In the genomic region with DNA sequence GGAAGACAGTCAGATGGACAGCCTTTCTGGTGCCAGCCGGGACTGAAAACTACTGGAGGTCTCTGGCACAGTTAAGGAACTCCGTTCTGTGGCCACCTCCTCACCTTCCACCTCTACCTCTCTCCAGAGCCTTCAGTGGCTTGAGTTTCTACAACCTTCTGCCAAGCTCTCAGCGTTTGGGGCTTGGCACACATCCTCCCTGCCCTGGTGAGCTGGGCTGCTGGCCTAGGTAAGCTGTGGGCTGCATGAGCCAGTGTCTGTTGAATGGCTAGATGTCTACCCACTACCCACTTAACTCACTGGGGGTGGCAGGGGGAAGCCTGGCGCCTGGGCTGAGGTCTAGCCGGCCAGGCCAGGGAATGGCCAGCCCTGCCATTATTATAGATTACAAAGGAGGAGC, we compare ENCODE assay signal across 10 mouse cellular contexts. TPM values are rescaled to one million over a fixed set of nuclear protein-coding genes. Genes with fewer than 3 reads are reported as not detected.
DNase-seq lines count a peak whose midpoint lies in the region; ATAC-seq and TF ChIP-seq lines count a peak whose summit lies in the region.
"Had no signal": no experiment of that assay in that cellular context is flagged by ENCODE, and none has a peak within 500 bp of the region (broad histone marks: within the 10 kb centered on the region; RNA-seq: fewer than 3 reads in every experiment).

No protein-coding gene starts in this region.

- H3K27ac ChIP-seq in forebrain, embryonic 10.5 days, result peak overlapping the region; percentile 84
- H3K27ac ChIP-seq in forebrain, embryonic 15.5 days (replicated peaks), result no peak overlapping the region
- peak overlapping the region; percentile 87 for H3K27ac ChIP-seq in midbrain, embryonic 10.5 days (replicated peaks)
- no peak overlapping the region for H3K27ac ChIP-seq in midbrain, embryonic 15.5 days
- peak overlapping the region; percentile 63 for H3K27ac ChIP-seq in heart, postnatal 0 days (ENCODE audit: low read depth)
- peak overlapping the region; percentile 48 for H3K27ac ChIP-seq in neural tube, embryonic 14.5 days (ENCODE audit: low read depth, low read length)
- H3K27ac ChIP-seq: kidney, postnatal 0 days had no signal

- no peak for TF ChIP-seq EP300 in heart, postnatal 0 days (IDR thresholded peaks at IDR 0.05; ENCODE audit: low read depth)

- H3K4me3 ChIP-seq in forebrain, embryonic 10.5 days, result peak overlapping the region; percentile 12; the same call in 1 of the 2 replicates
- H3K4me3 ChIP-seq in forebrain, embryonic 15.5 days, result no peak overlapping the region
- peak overlapping the region; percentile 41 for H3K4me3 ChIP-seq in midbrain, embryonic 10.5 days
- no peak overlapping the region for H3K4me3 ChIP-seq in midbrain, embryonic 15.5 days
- H3K4me3 ChIP-seq in heart, postnatal 0 days (ENCODE audit: low read depth, low read length), result no peak overlapping the region
- H3K4me3 ChIP-seq in neural tube, embryonic 14.5 days (ENCODE audit: low read depth, low read length), result no peak overlapping the region

- H3K4me1 ChIP-seq in forebrain, embryonic 10.5 days, result peaks cover 80% of the 10 kb centered on the region
- peaks cover 13% of the 10 kb centered on the region for H3K4me1 ChIP-seq in forebrain, embryonic 15.5 days
- peaks cover 89% of the 10 kb centered on the region for H3K4me1 ChIP-seq in midbrain, embryonic 10.5 days
- H3K4me1 ChIP-seq in midbrain, embryonic 15.5 days, result peaks cover 16% of the 10 kb centered on the region
- peaks cover 48% of the 10 kb centered on the region for H3K4me1 ChIP-seq in heart, postnatal 0 days (ENCODE audit: control insufficient read depth, insufficient read depth)
- no peaks in the 10 kb centered on the region for H3K4me1 ChIP-seq in neural tube, embryonic 14.5 days (ENCODE audit: control insufficient read depth, insufficient read depth, low read length)

- no peak for ATAC-seq in forebrain, embryonic 15.5 days (replicated peaks)
- ATAC-seq in midbrain, embryonic 15.5 days (replicated peaks), result no peak
- no peak for ATAC-seq in heart, postnatal 0 days (ENCODE audit: insufficient read depth, low read depth)
- no peak for ATAC-seq in neural tube, embryonic 14.5 days (ENCODE audit: low read depth)

- 60% methylated on average over 5 of the region's 5 CpGs for WGBS in forebrain, embryonic 10.5 days
- WGBS in forebrain, embryonic 15.5 days, result 39% methylated on average over 5 of the region's 5 CpGs
- WGBS in midbrain, embryonic 10.5 days, result 56% methylated on average over 5 of the region's 5 CpGs
- 40% methylated on average over 5 of the region's 5 CpGs for WGBS in midbrain, embryonic 15.5 days
- 53% methylated on average over 5 of the region's 5 CpGs for WGBS in heart, postnatal 0 days
- 28% methylated on average over 5 of the region's 5 CpGs for WGBS in neural tube, embryonic 14.5 days

- H3K9me3 ChIP-seq in forebrain, embryonic 10.5 days, result no peaks in the 10 kb centered on the region
- H3K9me3 ChIP-seq in forebrain, embryonic 15.5 days, result no peaks in the 10 kb centered on the region
- H3K9me3 ChIP-seq in midbrain, embryonic 10.5 days (replicated peaks), result no peaks in the 10 kb centered on the region
- H3K9me3 ChIP-seq in midbrain, embryonic 15.5 days, result no peaks in the 10 kb centered on the region
- no peaks in the 10 kb centered on the region for H3K9me3 ChIP-seq in heart, postnatal 0 days (replicated peaks; ENCODE audit: control insufficient read depth, low read length)
- H3K9me3 ChIP-seq in neural tube, embryonic 14.5 days (ENCODE audit: control insufficient read depth, low read length), result no peaks in the 10 kb centered on the region

- H3K9ac ChIP-seq in forebrain, embryonic 15.5 days (replicated peaks), result no peak overlapping the region
- H3K9ac ChIP-seq in midbrain, embryonic 15.5 days, result no peak overlapping the region
- H3K9ac ChIP-seq in heart, postnatal 0 days (replicated peaks; ENCODE audit: low read depth, low read length), result peak overlapping the region; percentile 35; the same call in 1 of the 2 replicates
- 0 out of 2 replicates have a peak overlapping the region, but pooled peaks have one; percentile 7 for H3K9ac ChIP-seq in neural tube, embryonic 14.5 days (replicated peaks; ENCODE audit: low read depth, low read length)

- H3K27me3 ChIP-seq in forebrain, embryonic 10.5 days (ENCODE audit: poor library complexity, severe bottlenecking), result peaks cover 65% of the 10 kb centered on the region
- no peaks in the 10 kb centered on the region for H3K27me3 ChIP-seq in forebrain, embryonic 15.5 days
- peaks cover 58% of the 10 kb centered on the region for H3K27me3 ChIP-seq in midbrain, embryonic 10.5 days (ENCODE audit: low read depth, poor library complexity, severe bottlenecking)
- no peaks in the 10 kb centered on the region; the same call in 1 of the 2 replicates for H3K27me3 ChIP-seq in midbrain, embryonic 15.5 days (replicated peaks)
- no peaks in the 10 kb centered on the region for H3K27me3 ChIP-seq in heart, postnatal 0 days (ENCODE audit: control insufficient read depth, insufficient read depth, low read length)
- H3K27me3 ChIP-seq in neural tube, embryonic 14.5 days (ENCODE audit: control insufficient read depth, insufficient read depth, low read length), result no peaks in the 10 kb centered on the region

- H3K36me3 ChIP-seq in forebrain, embryonic 10.5 days (replicated peaks), result no peaks in the 10 kb centered on the region
- no peaks in the 10 kb centered on the region for H3K36me3 ChIP-seq in forebrain, embryonic 15.5 days
- H3K36me3 ChIP-seq in midbrain, embryonic 10.5 days, result 0 out of 2 replicates have a peak, but pooled peaks cover 3% of the 10 kb centered on the region
- no peaks in the 10 kb centered on the region for H3K36me3 ChIP-seq in midbrain, embryonic 15.5 days (replicated peaks)
- H3K36me3 ChIP-seq in heart, postnatal 0 days (replicated peaks; ENCODE audit: control insufficient read depth, insufficient read depth, low read length), result peaks cover 8% of the 10 kb centered on the region; the same call in 1 of the 2 replicates
- no peaks in the 10 kb centered on the region for H3K36me3 ChIP-seq in neural tube, embryonic 14.5 days (ENCODE audit: control insufficient read depth, insufficient read depth, low read length)

- no peak for DNase-seq in forebrain, embryonic 10.5 days (ENCODE audit: extremely low spot score, low spot score)
- DNase-seq in midbrain, embryonic 10.5 days (ENCODE audit: low spot score), result no peak
- DNase-seq in heart, postnatal 0 days (ENCODE audit: low spot score), result no peak
- no peak for DNase-seq in frontal cortex, postnatal 25 days (ENCODE audit: low spot score in 2 of 2)
- no peak for DNase-seq in urinary bladder, postnatal 36 days (ENCODE audit: low spot score in 2 of 2)

- no peak overlapping the region for H3K4me2 ChIP-seq in forebrain, embryonic 15.5 days (replicated peaks)
- H3K4me2 ChIP-seq in midbrain, embryonic 15.5 days, result no peak overlapping the region; the same call in 1 of the 2 replicates
- H3K4me2 ChIP-seq in heart, postnatal 0 days (ENCODE audit: low read depth, low read length), result peak overlapping the region; percentile 70; the same call in 1 of the 2 replicates
- peak overlapping the region; percentile 33; the same call in 1 of the 2 replicates for H3K4me2 ChIP-seq in neural tube, embryonic 14.5 days (ENCODE audit: low read depth, low read length)

- no peak for TF ChIP-seq CTCF in heart, postnatal 0 days (IDR thresholded peaks at IDR 0.05; ENCODE audit: low read depth)

RNA-seq across cellular contexts. Expression of gene Usp2, which starts 6.3 kb away (rescaled TPM):
- 12.7 and 12.9 TPM in 2 replicates for polyA plus RNA-seq in forebrain, embryonic 10.5 days (2016; fragmentation: Nextera tagmentation; extraction: Ambion mirVana)
- polyA plus RNA-seq in forebrain, embryonic 15.5 days (2015; fragmentation: Nextera tagmentation; extraction: Ambion mirVana), result 9.0 and 10.0 TPM in 2 replicates
- 11.3 and 16.5 TPM in 2 replicates for polyA plus RNA-seq in midbrain, embryonic 10.5 days (2016; fragmentation: Nextera tagmentation; extraction: Ambion mirVana)
- 5.9 and 9.6 TPM in 2 replicates for polyA plus RNA-seq in midbrain, embryonic 15.5 days (2015; fragmentation: Nextera tagmentation; extraction: Ambion mirVana)
- 44.9 and 48.6 TPM in 2 replicates for total RNA-seq in heart, postnatal 0 days (2014; rRNA removed; ENCODE audit: low replicate concordance)
- 114 and 121 TPM in 2 replicates for polyA plus RNA-seq in heart, postnatal 0 days (2015; fragmentation: Nextera tagmentation; extraction: Ambion mirVana)
- polyA plus RNA-seq in neural tube, embryonic 14.5 days (2014; fragmentation: Nextera tagmentation; extraction: Ambion mirVana), result 9.4 and 11.7 TPM in 2 replicates

RNA-seq across cellular contexts. Expression of gene Mfrp, which starts 28.4 kb away (rescaled TPM):
- 0.15 and 0.26 TPM in 2 replicates for polyA plus RNA-seq in forebrain, embryonic 10.5 days (2016; fragmentation: Nextera tagmentation; extraction: Ambion mirVana)
- 0.18 and 0.23 TPM in 2 replicates for polyA plus RNA-seq in forebrain, embryonic 15.5 days (2015; fragmentation: Nextera tagmentation; extraction: Ambion mirVana)
- 0.07 and 0.17 TPM in 2 replicates for polyA plus RNA-seq in midbrain, embryonic 10.5 days (2016; fragmentation: Nextera tagmentation; extraction: Ambion mirVana)
- polyA plus RNA-seq in midbrain, embryonic 15.5 days (2015; fragmentation: Nextera tagmentation; extraction: Ambion mirVana), result 0.08 and 0.13 TPM in 2 replicates
- total RNA-seq in heart, postnatal 0 days (2014; rRNA removed; ENCODE audit: low replicate concordance), result not detected in 2 replicates
- not detected in 2 replicates for polyA plus RNA-seq in heart, postnatal 0 days (2015; fragmentation: Nextera tagmentation; extraction: Ambion mirVana)
- not detected in 2 replicates for polyA plus RNA-seq in neural tube, embryonic 14.5 days (2014; fragmentation: Nextera tagmentation; extraction: Ambion mirVana)

RNA-seq across cellular contexts. Expression of gene Thy1, which starts 29.9 kb away (rescaled TPM):
- not detected in 2 replicates for polyA plus RNA-seq in forebrain, embryonic 10.5 days (2016; fragmentation: Nextera tagmentation; extraction: Ambion mirVana)
- polyA plus RNA-seq in forebrain, embryonic 15.5 days (2015; fragmentation: Nextera tagmentation; extraction: Ambion mirVana), result 3.2 and 3.7 TPM in 2 replicates
- not detected in 2 replicates for polyA plus RNA-seq in midbrain, embryonic 10.5 days (2016; fragmentation: Nextera tagmentation; extraction: Ambion mirVana)
- polyA plus RNA-seq in midbrain, embryonic 15.5 days (2015; fragmentation: Nextera tagmentation; extraction: Ambion mirVana), result 1.0 and 1.6 TPM in 2 replicates
- 6.3 and 12.5 TPM in 2 replicates for total RNA-seq in heart, postnatal 0 days (2014; rRNA removed; ENCODE audit: low replicate concordance)
- 3.6 and 4.4 TPM in 2 replicates for polyA plus RNA-seq in heart, postnatal 0 days (2015; fragmentation: Nextera tagmentation; extraction: Ambion mirVana)
- 4.6 and 11.6 TPM in 2 replicates for polyA plus RNA-seq in neural tube, embryonic 14.5 days (2014; fragmentation: Nextera tagmentation; extraction: Ambion mirVana)
- polyA plus RNA-seq: C2C12 had no signal

RNA-seq across cellular contexts. Expression of gene C1qtnf5, which starts 33.9 kb away (rescaled TPM):
- polyA plus RNA-seq in forebrain, embryonic 10.5 days (2016; fragmentation: Nextera tagmentation; extraction: Ambion mirVana), result not detected in 2 replicates
- 2.2 and 3.6 TPM in 2 replicates for polyA plus RNA-seq in forebrain, embryonic 15.5 days (2015; fragmentation: Nextera tagmentation; extraction: Ambion mirVana)
- 0.29 and 0.93 TPM in 2 replicates for polyA plus RNA-seq in midbrain, embryonic 10.5 days (2016; fragmentation: Nextera tagmentation; extraction: Ambion mirVana)
- polyA plus RNA-seq in midbrain, embryonic 15.5 days (2015; fragmentation: Nextera tagmentation; extraction: Ambion mirVana), result 2.9 and 4.1 TPM in 2 replicates
- 9.0 TPM in 2 replicates for total RNA-seq in heart, postnatal 0 days (2014; rRNA removed; ENCODE audit: low replicate concordance)
- polyA plus RNA-seq in heart, postnatal 0 days (2015; fragmentation: Nextera tagmentation; extraction: Ambion mirVana), result 4.1 and 4.5 TPM in 2 replicates
- 6.7 and 8.0 TPM in 2 replicates for polyA plus RNA-seq in neural tube, embryonic 14.5 days (2014; fragmentation: Nextera tagmentation; extraction: Ambion mirVana)

RNA-seq across cellular contexts. Expression of gene Gm49380, which starts 40.2 kb away (rescaled TPM):
- polyA plus RNA-seq in forebrain, embryonic 10.5 days (2016; fragmentation: Nextera tagmentation; extraction: Ambion mirVana), result 0.06 and 0.36 TPM in 2 replicates
- 0.17 and 0.18 TPM in 2 replicates for polyA plus RNA-seq in forebrain, embryonic 15.5 days (2015; fragmentation: Nextera tagmentation; extraction: Ambion mirVana)
- polyA plus RNA-seq in midbrain, embryonic 10.5 days (2016; fragmentation: Nextera tagmentation; extraction: Ambion mirVana), result 0.35 and 0.63 TPM in 2 replicates
- 0.13 and 0.25 TPM in 2 replicates for polyA plus RNA-seq in midbrain, embryonic 15.5 days (2015; fragmentation: Nextera tagmentation; extraction: Ambion mirVana)
- not detected in 2 replicates for total RNA-seq in heart, postnatal 0 days (2014; rRNA removed; ENCODE audit: low replicate concordance)
- 0.10 TPM in 1 of 2 replicates, not detected in the other for polyA plus RNA-seq in heart, postnatal 0 days (2015; fragmentation: Nextera tagmentation; extraction: Ambion mirVana)
- 0.08 and 0.10 TPM in 2 replicates for polyA plus RNA-seq in neural tube, embryonic 14.5 days (2014; fragmentation: Nextera tagmentation; extraction: Ambion mirVana)
- polyA plus RNA-seq: kidney, postnatal 0 days had no signal

Comparison
In these comparisons a context has a peak if more than half of its experiments do, and no peak if none do; other contexts are left out.
1. H3K27ac ChIP-seq: peak in forebrain, embryonic 10.5 days (single experiment), midbrain, embryonic 10.5 days (single experiment), heart, postnatal 0 days (single experiment) and neural tube, embryonic 14.5 days (single experiment); none in forebrain, embryonic 15.5 days (single experiment) and midbrain, embryonic 15.5 days (single experiment).
2. H3K4me3 ChIP-seq: peak in forebrain, embryonic 10.5 days (single experiment) and midbrain, embryonic 10.5 days (single experiment); none in forebrain, embryonic 15.5 days (single experiment), midbrain, embryonic 15.5 days (single experiment), heart, postnatal 0 days (single experiment) and neural tube, embryonic 14.5 days (single experiment).
3. H3K4me2 ChIP-seq: peak in heart, postnatal 0 days (single experiment) and neural tube, embryonic 14.5 days (single experiment); none in forebrain, embryonic 15.5 days (single experiment) and midbrain, embryonic 15.5 days (single experiment).
4. H3K9ac ChIP-seq: peak in heart, postnatal 0 days (single experiment) and neural tube, embryonic 14.5 days (single experiment); none in forebrain, embryonic 15.5 days (single experiment) and midbrain, embryonic 15.5 days (single experiment).